Mouse (Mus musculus): ENCODE data around the gene Gigyf1. TPM values are rescaled to one million over a fixed set of nuclear protein-coding genes. Genes with fewer than 3 reads are reported as not detected.

Gigyf1 gene
- polyA plus RNA-seq, 1 experiment, result 40.3 TPM

- no peaks in the 10 kb centered on the region for H3K36me3 ChIP-seq (ENCODE audit: control insufficient read depth, insufficient read depth, low read length)
- TF ChIP-seq CTCF (IDR thresholded peaks at IDR 0.05; ENCODE audit: extremely low read depth, insufficient read depth, insufficient read length, insufficient replicate concordance), result no peak
- TF ChIP-seq POLR2A (IDR thresholded peaks at IDR 0.05; ENCODE audit: low read depth, low read length), result no peak
- H3K27me3 ChIP-seq (ENCODE audit: control insufficient read depth, insufficient read depth, low read length), result peaks cover 5% of the 10 kb centered on the region; the same call in 1 of the 2 replicates
- 39% methylated on average over 30 of the region's 30 CpGs for WGBS
- no peak overlapping the region for H3K4me3 ChIP-seq (ENCODE audit: extremely low read depth, insufficient read depth, insufficient read length)
- H3K27ac ChIP-seq (ENCODE audit: insufficient read depth, low read length), result no peak overlapping the region
- DNase-seq (ENCODE audit: low read depth in 1 of 2, low spot score in 2 of 2), result no peak
- H3K4me1 ChIP-seq (ENCODE audit: control insufficient read depth, insufficient read depth, insufficient read length), result no peaks in the 10 kb centered on the region
These were observed 33.1 kb upstream of the Gigyf1 start for GRCm38 (mm10) chr5:137485071-137485850.

- Histone ChIP-seq H3K27me3 (ENCODE audit: control insufficient read depth, insufficient read depth, low read length) (peaks cover 5% of the 10 kb centered on the region; the same call in 1 of the 2 replicates), H3K27ac (ENCODE audit: insufficient read depth, low read length) (no peak overlapping the region), H3K4me1 (ENCODE audit: control insufficient read depth, insufficient read depth, insufficient read length) (no peaks in the 10 kb centered on the region), H3K4me3 (ENCODE audit: extremely low read depth, insufficient read depth, insufficient read length) (no peak overlapping the region), H3K36me3 (ENCODE audit: control insufficient read depth, insufficient read depth, low read length) (no peaks in the 10 kb centered on the region)
- no peak for TF ChIP-seq POLR2A (IDR thresholded peaks at IDR 0.05; ENCODE audit: low read depth, low read length)
- TF ChIP-seq CTCF (IDR thresholded peaks at IDR 0.05; ENCODE audit: extremely low read depth, insufficient read depth, insufficient read length, insufficient replicate concordance), result no peak
- 17% methylated on average over 17 of the region's 17 CpGs for WGBS
- no peak for DNase-seq (ENCODE audit: low read depth in 1 of 2, low spot score in 2 of 2)
These were observed 32.5 kb upstream of the Gigyf1 start for GRCm38 (mm10) chr5:137485851-137486155.

GRCm38 (mm10) chr5:137487616-137488015 lies 30.7 kb upstream of the Gigyf1 start:
- no peak overlapping the region for H3K27ac ChIP-seq (ENCODE audit: insufficient read depth, low read length)
- DNase-seq (ENCODE audit: low read depth in 1 of 2, low spot score in 2 of 2), result no peak
- H3K4me1 ChIP-seq (ENCODE audit: control insufficient read depth, insufficient read depth, insufficient read length), result no peaks in the 10 kb centered on the region
- no peaks in the 10 kb centered on the region for H3K36me3 ChIP-seq (ENCODE audit: control insufficient read depth, insufficient read depth, low read length)
- H3K4me3 ChIP-seq (ENCODE audit: extremely low read depth, insufficient read depth, insufficient read length), result no peak overlapping the region
- WGBS, result 90% methylated on average over 7 of the region's 7 CpGs
- peaks cover 5% of the 10 kb centered on the region; the same call in 1 of the 2 replicates for H3K27me3 ChIP-seq (ENCODE audit: control insufficient read depth, insufficient read depth, low read length)
- TF ChIP-seq POLR2A (IDR thresholded peaks at IDR 0.05; ENCODE audit: low read depth, low read length) (no peak), CTCF (IDR thresholded peaks at IDR 0.05; ENCODE audit: extremely low read depth, insufficient read depth, insufficient read length, insufficient replicate concordance) (no peak)

GRCm38 (mm10) chr5:137491559-137491958 lies 26.8 kb upstream of the Gigyf1 start:
- Histone ChIP-seq H3K4me1 (ENCODE audit: control insufficient read depth, insufficient read depth, insufficient read length) (no peaks in the 10 kb centered on the region), H3K36me3 (ENCODE audit: control insufficient read depth, insufficient read depth, low read length) (no peaks in the 10 kb centered on the region), H3K27me3 (ENCODE audit: control insufficient read depth, insufficient read depth, low read length) (no peaks in the 10 kb centered on the region), H3K27ac (ENCODE audit: insufficient read depth, low read length) (no peak overlapping the region), H3K4me3 (ENCODE audit: extremely low read depth, insufficient read depth, insufficient read length) (no peak overlapping the region)
- no peak for DNase-seq (ENCODE audit: low read depth in 1 of 2, low spot score in 2 of 2)
- TF ChIP-seq POLR2A (IDR thresholded peaks at IDR 0.05; ENCODE audit: low read depth, low read length), result no peak
- TF ChIP-seq CTCF (IDR thresholded peaks at IDR 0.05; ENCODE audit: extremely low read depth, insufficient read depth, insufficient read length, insufficient replicate concordance), result no peak
- 66% methylated on average over 4 of the region's 4 CpGs for WGBS

GRCm38 (mm10) chr5:137493831-137494230 lies 24.5 kb upstream of the Gigyf1 start:
- H3K27ac ChIP-seq (ENCODE audit: insufficient read depth, low read length), result no peak overlapping the region
- H3K4me3 ChIP-seq (ENCODE audit: extremely low read depth, insufficient read depth, insufficient read length), result no peak overlapping the region
- TF ChIP-seq POLR2A (IDR thresholded peaks at IDR 0.05; ENCODE audit: low read depth, low read length) (no peak), CTCF (IDR thresholded peaks at IDR 0.05; ENCODE audit: extremely low read depth, insufficient read depth, insufficient read length, insufficient replicate concordance) (no peak)
- H3K4me1 ChIP-seq (ENCODE audit: control insufficient read depth, insufficient read depth, insufficient read length), result no peaks in the 10 kb centered on the region
- H3K27me3 ChIP-seq (ENCODE audit: control insufficient read depth, insufficient read depth, low read length), result no peaks in the 10 kb centered on the region
- no peaks in the 10 kb centered on the region for H3K36me3 ChIP-seq (ENCODE audit: control insufficient read depth, insufficient read depth, low read length)
- 80% methylated on average over 13 of the region's 13 CpGs for WGBS
- no peak for DNase-seq (ENCODE audit: low read depth in 1 of 2, low spot score in 2 of 2)

GRCm38 (mm10) chr5:137500186-137500585 lies 18.2 kb upstream of the Gigyf1 start:
- 91% methylated on average over 7 of the region's 7 CpGs for WGBS
- Histone ChIP-seq H3K4me1 (ENCODE audit: control insufficient read depth, insufficient read depth, insufficient read length) (no peaks in the 10 kb centered on the region; the same call in 1 of the 2 replicates), H3K27me3 (ENCODE audit: control insufficient read depth, insufficient read depth, low read length) (no peaks in the 10 kb centered on the region), H3K36me3 (ENCODE audit: control insufficient read depth, insufficient read depth, low read length) (no peaks in the 10 kb centered on the region; the same call in 1 of the 2 replicates), H3K27ac (ENCODE audit: insufficient read depth, low read length) (no peak overlapping the region), H3K4me3 (ENCODE audit: extremely low read depth, insufficient read depth, insufficient read length) (no peak overlapping the region)
- TF ChIP-seq CTCF (IDR thresholded peaks at IDR 0.05; ENCODE audit: extremely low read depth, insufficient read depth, insufficient read length, insufficient replicate concordance), result no peak
- TF ChIP-seq POLR2A (IDR thresholded peaks at IDR 0.05; ENCODE audit: low read depth, low read length), result no peak
- DNase-seq (ENCODE audit: low read depth in 1 of 2, low spot score in 2 of 2), result no peak
